Mouse (Mus musculus): Measurements from ENCODE around the gene Fam20a. TPM values are rescaled to one million over a fixed set of nuclear protein-coding genes. Genes with fewer than 3 reads are reported as not detected.

The Fam20a gene
- polyA plus RNA-seq, 1 experiment from 2014 or later = 5.1 TPM

DNA sequence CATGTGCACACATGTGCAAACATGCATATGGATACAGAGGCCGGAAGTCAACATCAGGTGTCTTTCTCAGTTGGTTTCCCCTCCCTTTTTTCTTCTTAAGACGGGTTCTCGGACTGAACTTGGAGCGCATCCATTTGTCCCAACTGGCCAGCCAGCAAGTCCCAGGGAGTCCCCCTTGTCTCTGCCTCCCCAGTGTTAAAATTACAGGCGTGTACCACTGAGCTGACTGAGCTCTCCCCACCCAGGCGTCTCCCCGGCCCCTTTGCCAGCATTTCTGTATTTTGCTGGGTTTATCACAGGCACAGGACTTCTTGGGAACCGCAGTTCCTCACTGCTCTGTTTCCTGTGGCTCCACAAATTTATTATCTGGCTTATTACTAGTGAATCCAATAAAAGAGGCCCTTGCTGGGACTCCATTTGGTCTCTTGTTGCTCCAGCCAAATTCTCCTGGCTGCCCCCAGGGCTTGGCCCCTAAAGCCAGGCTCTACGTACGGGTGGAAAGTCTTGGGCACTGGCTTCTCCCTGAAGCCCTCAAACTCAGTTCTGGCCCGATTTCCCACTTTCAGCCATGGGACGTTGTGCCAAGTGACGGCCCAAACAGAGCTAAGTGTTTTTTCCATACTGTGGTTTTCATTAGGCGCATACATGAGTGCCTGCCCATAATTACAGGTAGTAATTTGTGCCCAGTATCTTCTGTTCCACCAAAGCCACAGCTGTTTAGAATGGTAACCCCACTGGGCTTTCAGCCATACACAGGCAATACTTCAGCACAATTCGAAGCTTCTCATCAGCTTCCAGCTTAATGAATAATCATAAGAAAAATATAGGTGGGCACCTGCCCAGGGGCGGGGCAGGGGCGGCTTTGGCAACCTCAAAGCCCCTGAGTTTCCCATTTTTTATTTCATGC is 7.5 kb downstream of the Fam20a start:
- Histone ChIP-seq H3K4me2 (peak overlapping the region; percentile 21), H3K9ac (no peak overlapping the region), H3K4me3 (no peak overlapping the region), H3K27me3 (peaks cover 9% of the 10 kb centered on the region), H3K36me3 (no peaks in the 10 kb centered on the region), H3K9me3 (no peaks in the 10 kb centered on the region), H3K27ac (peak overlapping the region; percentile 62), H3K4me1 (peaks cover 53% of the 10 kb centered on the region)
- 50% methylated on average over 17 of the region's 17 CpGs for WGBS
- no peak for ATAC-seq (ENCODE audit: insufficient number of reproducible peaks, insufficient read depth, low FRiP score, low TSS enrichment, low read depth)

DNA sequence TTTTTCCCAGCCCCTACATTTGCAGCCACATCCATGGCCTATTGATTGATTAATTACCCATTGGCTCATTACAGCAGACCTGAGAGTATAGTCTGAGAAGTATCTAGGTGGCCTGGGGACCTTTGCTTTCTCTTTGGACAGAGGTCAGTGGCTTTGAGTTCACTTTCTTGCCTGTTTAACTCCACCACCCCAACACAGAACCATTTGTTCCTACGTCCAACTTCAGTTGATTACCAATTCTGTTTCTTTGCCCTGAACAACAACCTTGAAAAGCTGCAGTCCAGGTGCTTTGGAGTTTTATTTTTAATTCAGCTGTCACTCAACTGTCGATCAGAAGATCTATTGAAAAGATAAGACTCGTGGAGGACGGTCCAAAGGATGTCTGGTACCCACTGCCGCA is 12.6 kb downstream of the Fam20a start:
- WGBS = 85% methylated on average over 5 of the region's 5 CpGs
- ATAC-seq (ENCODE audit: insufficient number of reproducible peaks, insufficient read depth, low FRiP score, low TSS enrichment, low read depth) = no peak
- Histone ChIP-seq H3K4me2 (no peak overlapping the region), H3K27me3 (no peaks in the 10 kb centered on the region), H3K27ac (no peak overlapping the region), H3K4me3 (no peak overlapping the region), H3K9ac (no peak overlapping the region), H3K4me1 (peaks cover 28% of the 10 kb centered on the region), H3K36me3 (no peaks in the 10 kb centered on the region), H3K9me3 (no peaks in the 10 kb centered on the region)

DNA sequence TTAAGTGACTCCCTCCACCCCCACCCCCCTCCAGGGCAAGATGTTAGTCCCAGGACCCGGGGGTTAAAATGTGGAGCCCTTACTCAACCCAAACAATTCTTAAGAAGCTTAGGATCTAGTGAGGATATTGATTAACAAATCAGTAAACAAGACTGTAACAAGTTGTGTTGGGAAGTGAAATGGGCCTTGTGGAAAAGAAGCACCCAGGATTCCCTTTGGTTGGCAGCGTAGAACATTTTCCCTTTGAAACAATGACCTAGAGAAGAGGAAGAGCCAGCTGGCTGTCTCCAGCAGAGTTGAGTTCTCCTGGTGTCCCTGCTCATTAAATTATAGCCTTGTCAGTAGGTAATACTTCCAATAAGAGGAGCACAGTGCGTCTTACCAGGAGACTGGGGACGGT is 13.3 kb downstream of the Fam20a start:
- no peaks in the 10 kb centered on the region for H3K27me3 ChIP-seq
- no peak overlapping the region for H3K4me3 ChIP-seq
- no peaks in the 10 kb centered on the region for H3K9me3 ChIP-seq
- no peak for ATAC-seq (ENCODE audit: insufficient number of reproducible peaks, insufficient read depth, low FRiP score, low TSS enrichment, low read depth)
- peaks cover 25% of the 10 kb centered on the region for H3K4me1 ChIP-seq
- no peak overlapping the region for H3K4me2 ChIP-seq
- 93% methylated on average over 4 of the region's 4 CpGs for WGBS
- no peak overlapping the region for H3K27ac ChIP-seq
- H3K9ac ChIP-seq = no peak overlapping the region
- no peaks in the 10 kb centered on the region for H3K36me3 ChIP-seq

DNA sequence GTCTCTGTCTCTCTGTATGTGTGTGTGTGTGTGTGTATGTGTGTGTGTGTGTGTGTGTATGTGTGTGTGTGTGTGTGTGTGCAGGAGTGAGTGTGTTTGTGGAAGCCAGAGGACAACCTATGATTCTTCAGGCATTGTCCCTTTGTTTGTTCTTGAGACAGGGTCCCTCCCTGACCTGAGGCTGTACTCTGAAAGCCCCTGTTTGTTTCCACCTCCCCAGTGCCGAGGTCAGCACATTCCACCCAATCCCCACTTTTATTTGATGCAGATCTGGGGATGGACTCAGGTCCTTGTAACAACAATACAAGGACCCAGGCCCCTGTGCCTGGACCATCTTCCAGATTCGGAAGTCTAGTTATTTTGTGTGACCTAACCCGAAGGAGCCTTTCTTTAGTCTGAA is 14.6 kb downstream of the Fam20a start:
- no peak overlapping the region for H3K4me2 ChIP-seq
- peaks cover 15% of the 10 kb centered on the region for H3K4me1 ChIP-seq
- H3K9ac ChIP-seq = no peak overlapping the region
- 62% methylated on average over 3 of the region's 3 CpGs for WGBS
- H3K27ac ChIP-seq = no peak overlapping the region
- ATAC-seq (ENCODE audit: insufficient number of reproducible peaks, insufficient read depth, low FRiP score, low TSS enrichment, low read depth) = no peak
- no peaks in the 10 kb centered on the region for H3K9me3 ChIP-seq
- H3K36me3 ChIP-seq = no peaks in the 10 kb centered on the region
- H3K27me3 ChIP-seq = no peaks in the 10 kb centered on the region
- H3K4me3 ChIP-seq = no peak overlapping the region

DNA sequence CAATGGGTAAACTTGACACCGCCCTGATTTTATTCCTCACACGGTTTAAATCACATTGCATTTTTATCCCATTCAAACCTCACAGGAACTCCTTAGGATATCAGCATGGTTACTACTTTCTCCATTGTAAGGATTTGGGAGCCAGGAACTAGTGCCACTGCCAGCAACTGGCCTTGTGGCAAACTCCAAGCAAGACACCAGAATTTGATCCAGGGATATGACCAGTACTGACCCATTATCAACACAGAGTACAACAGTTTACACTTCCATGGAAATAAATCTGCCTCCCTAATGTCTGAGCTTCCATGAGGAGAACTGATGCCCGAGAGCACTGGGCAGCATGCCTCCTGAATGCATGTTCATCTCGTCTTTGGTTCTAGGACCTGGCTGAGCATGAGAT is 15.5 kb downstream of the Fam20a start:
- no peak overlapping the region for H3K4me2 ChIP-seq
- H3K27me3 ChIP-seq = no peaks in the 10 kb centered on the region; the same call in 1 of the 2 replicates
- no peaks in the 10 kb centered on the region for H3K9me3 ChIP-seq
- 80% methylated on average over 4 of the region's 4 CpGs for WGBS
- no peak overlapping the region for H3K9ac ChIP-seq
- ATAC-seq (ENCODE audit: insufficient number of reproducible peaks, insufficient read depth, low FRiP score, low TSS enrichment, low read depth) = no peak
- no peaks in the 10 kb centered on the region for H3K36me3 ChIP-seq
- peaks cover 18% of the 10 kb centered on the region for H3K4me1 ChIP-seq
- H3K4me3 ChIP-seq = no peak overlapping the region
- H3K27ac ChIP-seq = no peak overlapping the region

GRCm38 (mm10) chr11:109706055-109706412 is 16.0 kb downstream of the Fam20a start:
- ATAC-seq (ENCODE audit: insufficient number of reproducible peaks, insufficient read depth, low FRiP score, low TSS enrichment, low read depth) = no peak
- WGBS = 73% methylated on average over 9 of the region's 9 CpGs
- no peak overlapping the region for H3K9ac ChIP-seq

GRCm38 (mm10) chr11:109705336-109706054 is 16.6 kb downstream of the Fam20a start:
- Histone ChIP-seq H3K36me3 (no peaks in the 10 kb centered on the region), H3K4me2 (no peak overlapping the region)
- ATAC-seq (ENCODE audit: insufficient number of reproducible peaks, insufficient read depth, low FRiP score, low TSS enrichment, low read depth) = no peak

More at GRCm38 (mm10) chr11:109706055-109706412, 16.0 kb downstream of the Fam20a start:
- no peaks in the 10 kb centered on the region; the same call in 1 of the 2 replicates for H3K27me3 ChIP-seq
- H3K4me1 ChIP-seq = peaks cover 18% of the 10 kb centered on the region
- H3K4me2 ChIP-seq = no peak overlapping the region
- no peak overlapping the region for H3K4me3 ChIP-seq
- H3K9me3 ChIP-seq = no peaks in the 10 kb centered on the region
- no peaks in the 10 kb centered on the region for H3K36me3 ChIP-seq
- H3K27ac ChIP-seq = no peak overlapping the region

DNA sequence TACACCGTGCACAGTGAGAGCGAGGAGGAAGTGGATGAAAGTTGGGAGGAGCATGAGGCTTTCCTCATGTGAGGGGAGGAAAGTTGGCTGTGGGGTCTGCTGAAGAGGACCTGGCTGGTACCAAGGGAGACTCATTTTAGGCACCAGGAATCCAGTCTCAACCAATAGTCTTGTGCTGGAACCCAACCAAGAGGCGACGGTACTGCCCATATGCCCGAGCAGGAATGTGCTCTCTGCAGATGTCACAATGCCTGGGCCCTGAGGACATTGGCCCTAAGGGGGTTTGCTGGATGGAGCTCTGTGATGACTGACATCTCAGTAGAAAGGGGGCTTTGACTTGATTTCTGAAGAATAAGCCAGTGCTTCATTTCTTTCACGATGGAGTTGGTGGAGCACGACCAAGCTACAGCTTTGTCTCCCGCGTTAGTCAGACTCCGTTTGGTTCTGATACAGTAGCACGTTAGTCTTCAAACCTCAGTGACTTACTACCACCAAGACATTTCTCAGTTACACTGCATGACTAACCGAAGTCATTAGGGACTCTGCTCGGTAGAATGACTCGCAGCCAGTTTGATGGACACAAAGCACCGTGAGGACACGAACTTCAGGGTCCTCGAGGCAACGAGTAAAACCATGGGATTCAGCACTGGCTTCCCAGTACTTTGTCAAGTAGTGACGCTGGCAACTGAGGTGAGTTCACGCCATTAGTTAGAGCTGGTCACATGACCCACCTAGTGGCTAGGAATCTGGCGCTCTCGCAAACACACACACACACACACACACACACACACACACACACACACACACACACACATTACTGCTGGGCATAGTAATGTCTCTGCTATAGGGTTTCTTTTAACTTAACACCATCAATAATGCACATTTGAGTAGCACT is 17.5 kb downstream of the Fam20a start:
- peaks cover 18% of the 10 kb centered on the region for H3K4me1 ChIP-seq
- H3K36me3 ChIP-seq = no peaks in the 10 kb centered on the region
- H3K4me3 ChIP-seq = no peak overlapping the region
- H3K27me3 ChIP-seq = no peaks in the 10 kb centered on the region; the same call in 1 of the 2 replicates
- H3K4me2 ChIP-seq = no peak overlapping the region
- H3K27ac ChIP-seq = peak overlapping the region; percentile 62; the same call in 1 of the 2 replicates
- no peak overlapping the region for H3K9ac ChIP-seq
- H3K9me3 ChIP-seq = no peaks in the 10 kb centered on the region
- ATAC-seq (ENCODE audit: insufficient number of reproducible peaks, insufficient read depth, low FRiP score, low TSS enrichment, low read depth) = no peak
- 86% methylated on average over 22 of the region's 22 CpGs for WGBS

More at GRCm38 (mm10) chr11:109705336-109706054, 16.6 kb downstream of the Fam20a start:
- Histone ChIP-seq H3K9ac (no peak overlapping the region), H3K4me1 (peaks cover 18% of the 10 kb centered on the region), H3K27ac (no peak overlapping the region), H3K27me3 (no peaks in the 10 kb centered on the region; the same call in 1 of the 2 replicates), H3K9me3 (no peaks in the 10 kb centered on the region), H3K4me3 (no peak overlapping the region)
- 64% methylated on average over 9 of the region's 9 CpGs for WGBS

DNA sequence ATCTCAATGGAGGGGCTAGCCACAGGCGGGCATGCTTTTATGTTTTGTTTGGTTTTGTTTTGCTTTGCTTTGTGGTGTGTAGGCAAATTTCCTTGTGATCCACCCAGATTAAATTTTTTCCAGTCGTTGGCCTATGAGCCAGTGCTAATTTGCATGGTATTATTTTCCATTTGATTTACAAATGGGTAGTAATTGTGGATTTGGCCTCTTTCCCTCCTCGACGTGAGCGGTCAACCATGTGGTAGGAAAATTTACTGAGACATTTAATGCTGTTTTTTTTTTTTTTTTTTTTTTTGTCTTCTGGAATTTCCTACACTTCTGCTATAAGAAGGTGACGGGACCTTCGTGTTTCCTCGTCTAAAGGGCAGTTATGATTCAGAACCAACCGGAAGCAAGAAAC is 18.2 kb downstream of the Fam20a start:
- no peak overlapping the region for H3K9ac ChIP-seq
- H3K4me3 ChIP-seq = no peak overlapping the region
- H3K4me2 ChIP-seq = no peak overlapping the region
- H3K4me1 ChIP-seq = peaks cover 18% of the 10 kb centered on the region
- H3K9me3 ChIP-seq = no peaks in the 10 kb centered on the region
- H3K36me3 ChIP-seq = no peaks in the 10 kb centered on the region
- peak overlapping the region; percentile 62; the same call in 1 of the 2 replicates for H3K27ac ChIP-seq
- H3K27me3 ChIP-seq = no peaks in the 10 kb centered on the region; the same call in 1 of the 2 replicates
- 61% methylated on average over 9 of the region's 9 CpGs for WGBS
- ATAC-seq (ENCODE audit: insufficient number of reproducible peaks, insufficient read depth, low FRiP score, low TSS enrichment, low read depth) = no peak

- Histone ChIP-seq H3K9me3 (no peaks in the 10 kb centered on the region), H3K4me2 (no peak overlapping the region), H3K27me3 (no peaks in the 10 kb centered on the region; the same call in 1 of the 2 replicates), H3K4me1 (peaks cover 18% of the 10 kb centered on the region), H3K4me3 (no peak overlapping the region), H3K27ac (no peak overlapping the region), H3K36me3 (no peaks in the 10 kb centered on the region), H3K9ac (no peak overlapping the region)
- no peak for ATAC-seq (ENCODE audit: insufficient number of reproducible peaks, insufficient read depth, low FRiP score, low TSS enrichment, low read depth)
- WGBS = 50% methylated on average over 10 of the region's 10 CpGs
These were observed 19.9 kb downstream of the Fam20a start for GRCm38 (mm10) chr11:109702031-109702815.
